Mouse (Mus musculus) bone marrow, adult 2 months (tissue): ENCODE measurements around the gene Btbd19. TPM values are rescaled to one million over a fixed set of nuclear protein-coding genes. Genes with fewer than 3 reads are reported as not detected.

Experiments
- H3K27ac ChIP-seq: fragments of 200-500 bp; 2 replicates; pipeline ENCODE4 v1.5.1; 2012; ENCODE audit warnings: low read depth, mild to moderate bottlenecking, control low read depth, inconsistent platforms, low read length; ENCODE audit not compliant: control insufficient read depth, poor library complexity, insufficient read depth
- H3K4me1 ChIP-seq: fragments of 200-500 bp; 2 replicates; pipeline ENCODE4 v1.6.1; 2011; ENCODE audit warnings: low read length; ENCODE audit not compliant: control insufficient read depth, insufficient read depth
- H3K4me3 ChIP-seq: fragments of 200-500 bp; replicated peaks from 2 replicates; pipeline ENCODE3; 2011; ENCODE audit warnings: mild to moderate bottlenecking, low read depth, low read length, control low read depth; ENCODE audit not compliant: control insufficient read depth
- CTCF ChIP-seq: fragments of 200-500 bp; IDR thresholded peaks from 2 replicates; pipeline ENCODE4 v1.5.1; 2011; ENCODE audit warnings: low read length, control low read depth; ENCODE audit not compliant: control insufficient read depth, insufficient read depth
- POLR2A ChIP-seq: fragments of 200-500 bp; IDR thresholded peaks from 2 replicates; pipeline ENCODE4 v1.6.1; 2011; ENCODE audit warnings: low read depth, mild to moderate bottlenecking, control low read depth, low read length, borderline replicate concordance; ENCODE audit not compliant: control insufficient read depth
- WGBS: fragments of 180-500 bp; shearing (Covaris S2); methylation state at CpG from one replicate; pipeline ENCODE4 v1.1.7; 2018; 5-methylcytosine and 5-hydroxymethylcytosine counted together
- polyA plus RNA-seq: library from polyadenylated mRNA; stranded (reverse); fragments of >200 nt; gene quantifications from 2 replicates; pipeline ENCODE4 v1.2.4, GENCODE M21; 2011; ENCODE audit warnings: low replicate concordance; ENCODE audit not compliant: missing spikeins, insufficient read depth, insufficient read length

Gene Btbd19
- polyA plus RNA-seq, 1 experiment, result 7.0 TPM

DNA sequence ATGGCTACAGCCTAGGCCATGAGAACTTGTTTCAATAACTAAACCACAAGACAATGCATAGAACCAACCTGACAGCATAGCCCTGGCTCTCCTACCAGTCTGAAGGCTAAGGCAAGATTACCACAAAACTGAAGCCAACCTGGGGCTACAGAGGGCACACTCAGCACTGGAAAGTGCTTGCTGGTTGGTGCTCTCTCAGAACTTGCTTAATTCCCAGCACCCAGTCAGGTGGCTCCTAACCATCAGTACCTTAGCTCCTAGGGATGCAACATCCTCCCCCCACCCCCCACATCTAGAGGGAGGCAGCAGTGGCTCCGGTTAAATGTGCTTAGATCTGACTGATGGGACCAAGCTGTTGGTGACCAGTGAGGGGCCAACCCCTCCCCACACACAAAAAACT, 25.9 kb upstream of the Btbd19 start:
- Histone ChIP-seq H3K4me1 (no peaks in the 10 kb centered on the region; the same call in 1 of the 2 replicates), H3K4me3 (no peak overlapping the region), H3K27ac (no peak overlapping the region)
- no peak for TF ChIP-seq CTCF
- no peak for TF ChIP-seq POLR2A
- WGBS, result 74% methylated on average over 1 of the region's 1 CpGs

DNA sequence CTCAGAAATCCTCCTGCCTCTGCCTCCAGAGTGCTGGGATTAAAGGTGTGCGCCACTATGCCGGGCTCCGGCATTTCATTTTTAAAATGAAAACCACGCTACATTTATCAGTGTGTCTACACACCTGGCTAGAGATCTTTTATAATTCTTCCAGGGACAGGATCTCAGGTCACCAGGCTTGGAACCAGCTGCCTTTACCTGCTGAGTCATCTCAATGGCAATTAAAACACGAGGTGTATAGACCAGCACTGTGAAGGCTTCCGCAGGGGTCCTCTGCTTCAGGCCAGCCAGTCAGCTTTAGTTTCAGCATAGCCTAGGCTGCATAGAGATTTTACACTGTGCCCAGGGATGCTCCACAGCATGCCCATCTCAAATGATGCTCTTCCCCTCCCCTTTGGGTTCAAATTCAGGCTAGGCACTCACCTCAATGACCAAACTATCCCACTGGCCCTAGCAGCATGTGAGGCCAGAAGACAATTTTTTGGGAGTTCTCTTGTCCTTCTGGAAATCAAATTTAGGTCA, 24.7 kb upstream of the Btbd19 start:
- Histone ChIP-seq H3K27ac (no peak overlapping the region), H3K4me1 (no peaks in the 10 kb centered on the region; the same call in 1 of the 2 replicates), H3K4me3 (no peak overlapping the region)
- TF ChIP-seq POLR2A, result no peak
- no peak for TF ChIP-seq CTCF
- 80% methylated on average over 6 of the region's 6 CpGs for WGBS

DNA sequence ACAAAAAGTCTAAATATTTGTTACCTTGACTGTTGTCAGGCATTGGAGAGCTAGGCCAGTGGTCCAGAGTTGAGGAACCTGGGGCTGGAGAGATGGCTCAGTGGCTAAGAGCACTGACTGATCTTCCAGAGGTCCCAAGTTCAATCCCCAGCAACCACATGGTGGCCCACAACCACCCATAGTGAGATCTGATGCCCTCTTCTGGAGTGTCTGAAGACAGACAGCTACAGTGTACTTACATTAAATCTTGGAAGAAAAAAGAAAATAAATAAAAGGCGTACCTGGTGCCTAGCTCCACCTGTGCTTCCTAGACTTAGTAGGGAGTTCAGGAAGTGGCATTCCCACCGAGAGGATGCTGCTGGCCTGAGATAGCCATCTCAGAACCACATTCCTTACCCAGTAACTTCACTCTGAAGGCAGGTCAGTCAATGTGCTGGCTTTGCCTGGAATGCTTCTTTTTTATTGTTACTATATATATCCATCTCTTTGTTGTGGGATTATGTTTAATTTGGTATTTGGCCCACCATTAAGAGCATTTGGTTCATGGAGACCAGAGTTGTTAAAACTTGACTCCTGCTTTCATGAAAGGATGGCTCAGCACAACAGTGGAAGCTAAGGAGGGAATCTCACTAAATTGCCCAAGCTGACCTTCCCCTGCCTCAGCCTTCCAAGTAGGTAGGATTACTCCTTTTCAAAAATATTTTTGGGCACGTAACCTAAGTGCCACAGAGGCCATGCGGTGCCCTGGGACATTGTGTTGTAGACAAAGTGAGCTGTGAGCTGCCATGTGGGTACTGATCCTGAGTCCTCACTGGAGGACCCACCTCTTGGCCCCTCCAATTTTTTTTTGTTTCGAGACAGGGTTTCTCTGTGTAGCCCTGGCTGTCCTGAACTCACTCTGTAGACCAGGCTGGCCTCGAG, 24.0 kb upstream of the Btbd19 start:
- 71% methylated on average over 6 of the region's 6 CpGs for WGBS
- Histone ChIP-seq H3K27ac (no peak overlapping the region), H3K4me3 (no peak overlapping the region), H3K4me1 (no peaks in the 10 kb centered on the region)
- TF ChIP-seq POLR2A, result no peak
- TF ChIP-seq CTCF, result no peak

DNA sequence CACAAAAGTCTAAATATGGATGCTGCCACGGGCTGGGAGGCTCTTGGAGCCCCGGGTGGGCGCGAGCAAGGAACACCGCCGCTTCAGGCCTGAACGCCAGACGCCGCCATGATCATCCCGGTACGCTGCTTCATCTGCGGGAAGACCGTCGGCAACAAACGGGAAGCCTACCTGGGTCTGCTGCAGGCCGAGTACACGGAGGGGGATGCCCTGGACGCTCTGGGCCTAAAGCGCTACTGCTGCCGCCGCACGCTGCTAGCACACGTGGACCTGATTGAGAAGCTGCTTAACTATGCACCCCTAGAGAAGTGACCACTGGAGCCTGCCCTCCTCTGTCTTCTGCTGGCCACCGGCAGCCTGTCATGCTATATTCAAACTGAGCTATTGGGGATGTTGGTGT, 23.3 kb upstream of the Btbd19 start:
- H3K4me3 ChIP-seq, result no peak overlapping the region
- no peaks in the 10 kb centered on the region for H3K4me1 ChIP-seq
- 89% methylated on average over 24 of the region's 24 CpGs for WGBS
- TF ChIP-seq POLR2A (no peak), CTCF (no peak)
- H3K27ac ChIP-seq, result no peak overlapping the region

DNA sequence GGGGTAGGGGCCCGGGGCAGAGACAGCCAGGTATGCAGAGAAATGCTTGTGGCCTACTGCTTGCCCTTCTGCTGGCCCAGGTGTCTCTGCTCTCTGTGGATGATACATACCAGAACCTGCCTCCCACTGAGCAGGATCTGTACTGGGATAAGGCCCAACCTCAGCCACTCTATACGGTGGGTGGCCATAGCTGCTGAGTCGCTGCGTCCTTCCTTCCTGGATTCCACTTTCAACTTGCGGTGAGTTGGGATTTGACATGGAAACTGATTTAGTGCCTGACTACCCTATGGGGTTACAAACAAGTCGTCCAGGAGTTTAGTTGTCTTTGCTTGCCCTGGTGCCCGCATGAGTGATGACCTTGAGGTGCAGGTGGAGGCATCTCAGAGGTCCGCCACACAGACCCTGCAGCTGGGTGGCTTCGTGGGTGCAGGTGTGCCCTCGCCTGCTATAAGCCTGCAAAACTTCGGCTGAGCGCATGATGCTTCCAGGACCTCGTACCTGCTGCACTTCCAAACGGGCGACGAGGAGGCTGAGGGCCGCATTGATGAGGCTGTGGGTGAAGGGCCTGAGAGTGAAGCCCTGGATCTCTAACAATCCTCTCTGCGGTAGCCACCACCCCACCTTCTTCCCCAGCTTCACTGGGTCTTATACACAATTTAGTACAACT, 22.7 kb upstream of the Btbd19 start:
- TF ChIP-seq POLR2A (no peak), CTCF (no peak)
- Histone ChIP-seq H3K27ac (no peak overlapping the region), H3K4me3 (no peak overlapping the region), H3K4me1 (no peaks in the 10 kb centered on the region)
- WGBS, result 85% methylated on average over 18 of the region's 18 CpGs

DNA sequence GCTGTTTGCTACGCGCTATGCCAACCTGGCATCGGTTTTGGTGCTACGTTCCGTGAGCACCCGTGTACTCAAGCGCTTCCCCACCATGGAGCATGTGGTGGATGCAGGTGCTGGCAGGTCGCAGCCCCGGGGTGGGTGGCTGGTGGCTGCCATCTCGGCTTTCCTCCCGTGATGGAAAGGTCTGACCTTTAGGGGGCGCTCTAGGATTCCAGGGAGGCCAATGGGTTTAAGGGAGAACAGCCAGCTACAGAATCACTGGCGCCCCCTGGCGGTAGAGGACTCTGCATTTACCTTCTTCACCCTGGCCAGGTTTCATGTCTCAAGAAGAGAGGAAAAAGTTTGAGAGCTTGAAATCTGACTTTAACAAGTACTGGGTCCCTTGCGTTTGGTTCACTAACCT, 20.7 kb upstream of the Btbd19 start:
- Histone ChIP-seq H3K4me1 (no peaks in the 10 kb centered on the region), H3K4me3 (no peak overlapping the region), H3K27ac (no peak overlapping the region)
- WGBS, result 46% methylated on average over 15 of the region's 15 CpGs
- TF ChIP-seq CTCF (peak; percentile 92), POLR2A (no peak)

DNA sequence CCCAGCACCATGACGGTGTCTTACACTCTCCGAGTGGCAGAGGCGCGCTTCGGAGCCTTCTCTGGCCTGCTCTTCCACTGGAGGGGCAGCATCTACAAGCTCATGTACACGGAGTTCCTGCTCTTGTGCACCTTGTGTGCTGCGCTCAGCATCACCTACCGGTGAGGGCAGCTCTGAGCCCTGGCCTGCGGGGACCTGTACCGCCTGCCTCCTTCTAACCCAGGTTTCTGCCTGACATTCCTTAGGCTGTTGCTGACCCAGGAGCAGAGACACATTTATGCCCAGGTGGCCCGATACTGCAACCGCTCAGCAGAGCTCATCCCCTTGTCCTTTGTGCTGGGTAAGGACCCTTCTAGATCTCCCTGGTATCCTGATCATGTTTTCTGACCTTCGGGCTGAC, 19.7 kb upstream of the Btbd19 start:
- Histone ChIP-seq H3K4me1 (no peaks in the 10 kb centered on the region), H3K27ac (no peak overlapping the region), H3K4me3 (no peak overlapping the region)
- 93% methylated on average over 13 of the region's 13 CpGs for WGBS
- TF ChIP-seq CTCF (no peak), POLR2A (no peak)

DNA sequence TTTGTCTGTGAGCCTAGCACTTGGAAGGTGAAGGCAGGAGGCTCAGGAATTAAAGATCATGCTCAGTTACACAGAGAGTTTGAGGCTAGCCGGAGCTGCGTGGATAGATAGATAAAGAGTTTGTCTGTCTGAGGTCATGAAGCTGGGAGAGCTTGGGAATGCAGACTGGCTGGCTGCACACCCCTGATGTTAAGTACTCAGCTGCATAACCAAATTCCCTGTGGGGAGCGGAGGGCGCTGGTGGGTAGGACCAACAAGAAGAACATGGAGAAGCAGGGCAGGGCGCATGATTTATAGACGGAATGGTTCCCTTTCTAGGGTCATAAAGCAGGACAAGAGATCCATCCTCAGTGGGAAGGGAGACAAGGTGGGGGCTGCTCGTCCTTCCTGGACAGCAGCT, 17.5 kb upstream of the Btbd19 start:
- Histone ChIP-seq H3K4me3 (no peak overlapping the region), H3K4me1 (no peaks in the 10 kb centered on the region), H3K27ac (no peak overlapping the region)
- WGBS, result 80% methylated on average over 7 of the region's 7 CpGs
- TF ChIP-seq POLR2A (no peak), CTCF (no peak)
